Mouse (Mus musculus) T-cell, adult 2 months (primary cell): ENCODE data around the gene Tmem120b.

Source experiments
- DNase-seq: peaks from one replicate; pipeline ENCODE4 v3.0.0; 2022; ENCODE audit warnings: low spot score

The Tmem120b gene

DNA sequence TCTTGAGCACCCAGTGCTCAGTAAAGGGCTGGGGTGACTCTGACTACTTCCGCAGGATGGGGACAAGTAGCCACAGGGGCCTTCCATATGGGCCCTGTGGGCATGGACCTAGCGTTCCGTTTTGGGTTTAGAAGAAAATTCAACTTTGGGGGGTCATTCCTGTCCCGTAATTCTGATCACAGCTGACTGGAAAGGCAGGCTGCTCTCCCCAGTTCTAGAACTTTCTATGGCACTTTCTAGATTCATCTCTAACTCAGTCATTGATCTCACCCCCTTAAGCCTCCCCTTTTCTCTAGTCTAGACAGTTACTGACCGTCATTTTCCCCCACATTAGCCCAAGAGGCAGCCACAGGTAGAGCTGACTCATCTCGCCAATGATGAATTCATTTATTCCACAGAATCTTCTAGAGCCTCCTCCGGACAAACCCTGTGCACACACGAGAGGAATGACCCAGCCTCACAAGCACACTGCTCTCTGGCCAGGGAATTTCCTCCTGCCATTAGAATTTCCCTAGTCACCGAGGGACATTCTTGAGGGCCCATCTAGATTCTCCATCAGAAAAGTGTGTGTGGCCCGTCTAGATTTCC lies 61.0 kb downstream of the Tmem120b start:
- DNase-seq, result no peak

GRCm38 (mm10) chr5:123130030-123130813 lies 62.0 kb downstream of the Tmem120b start:
- DNase-seq, result no peak

GRCm38 (mm10) chr5:123130814-123131148 lies 62.6 kb downstream of the Tmem120b start:
- DNase-seq, result no peak

- DNase-seq, result peak; percentile 93
These were observed 64.3 kb downstream of the Tmem120b start, which contains the start of gene Rhof for GRCm38 (mm10) chr5:123132308-123133071. Rhof (minus strand) TSS chr5:123132692.

GRCm38 (mm10) chr5:123133083-123133783 lies 65.0 kb downstream of the Tmem120b start:
- peak; percentile 89 for DNase-seq

DNA sequence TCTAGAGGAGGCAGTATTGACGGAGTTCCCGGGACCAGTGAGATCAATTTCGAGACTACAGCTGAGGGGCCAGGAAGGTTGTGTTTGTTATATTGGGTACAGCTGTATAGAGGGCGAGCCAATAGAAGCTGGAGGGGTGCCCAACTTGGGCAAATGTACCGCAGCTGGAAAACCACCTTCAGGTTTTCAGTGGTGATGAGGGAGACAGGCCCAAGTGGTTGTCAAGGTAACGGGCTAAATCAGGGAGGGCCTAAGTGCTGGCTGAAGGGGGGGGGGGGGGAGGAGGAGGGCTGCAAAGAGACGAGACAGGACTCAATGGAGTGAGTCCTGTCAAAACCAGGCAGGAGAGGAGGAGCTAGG lies 65.5 kb downstream of the Tmem120b start:
- DNase-seq, result no peak

DNA sequence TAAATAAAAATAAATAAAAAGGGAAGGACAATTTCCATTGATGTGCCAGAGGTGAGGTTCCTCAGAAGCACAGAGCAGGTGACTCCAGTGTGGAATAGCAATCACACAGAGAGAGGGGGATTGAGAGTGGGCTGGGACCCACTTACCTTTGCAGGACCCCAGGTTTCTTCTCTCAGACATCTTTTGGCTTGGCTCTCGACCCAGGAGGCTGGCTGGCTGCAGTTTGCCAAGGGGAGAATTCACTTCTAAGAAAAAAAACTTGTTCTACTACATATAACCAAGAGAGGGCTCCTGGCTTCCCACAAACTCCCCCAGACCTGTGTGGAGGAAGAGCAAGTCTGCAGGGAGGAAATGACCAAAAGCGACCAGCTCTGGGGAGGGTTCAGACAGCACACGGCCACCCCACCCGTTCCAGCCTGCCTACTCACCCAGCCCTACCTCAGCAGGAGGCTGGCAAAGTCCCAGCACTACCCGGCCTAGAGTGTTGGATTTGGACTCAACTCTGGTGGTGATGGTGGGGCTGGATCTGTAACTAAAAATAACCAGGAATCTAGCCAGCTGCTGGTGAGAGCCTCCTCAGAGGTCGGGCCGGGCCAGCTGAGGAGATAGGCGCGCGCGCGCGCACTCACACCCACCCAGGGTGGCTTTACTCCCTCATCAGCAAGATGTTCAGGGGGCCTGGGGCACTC lies 66.1 kb downstream of the Tmem120b start:
- DNase-seq, result no peak

GRCm38 (mm10) chr5:123134875-123135382 lies 66.7 kb downstream of the Tmem120b start:
- DNase-seq, result no peak

GRCm38 (mm10) chr5:123135471-123136360 lies 67.5 kb downstream of the Tmem120b start:
- DNase-seq, result no peak

GRCm38 (mm10) chr5:123136361-123137043 lies 68.3 kb downstream of the Tmem120b start:
- no peak for DNase-seq

DNA sequence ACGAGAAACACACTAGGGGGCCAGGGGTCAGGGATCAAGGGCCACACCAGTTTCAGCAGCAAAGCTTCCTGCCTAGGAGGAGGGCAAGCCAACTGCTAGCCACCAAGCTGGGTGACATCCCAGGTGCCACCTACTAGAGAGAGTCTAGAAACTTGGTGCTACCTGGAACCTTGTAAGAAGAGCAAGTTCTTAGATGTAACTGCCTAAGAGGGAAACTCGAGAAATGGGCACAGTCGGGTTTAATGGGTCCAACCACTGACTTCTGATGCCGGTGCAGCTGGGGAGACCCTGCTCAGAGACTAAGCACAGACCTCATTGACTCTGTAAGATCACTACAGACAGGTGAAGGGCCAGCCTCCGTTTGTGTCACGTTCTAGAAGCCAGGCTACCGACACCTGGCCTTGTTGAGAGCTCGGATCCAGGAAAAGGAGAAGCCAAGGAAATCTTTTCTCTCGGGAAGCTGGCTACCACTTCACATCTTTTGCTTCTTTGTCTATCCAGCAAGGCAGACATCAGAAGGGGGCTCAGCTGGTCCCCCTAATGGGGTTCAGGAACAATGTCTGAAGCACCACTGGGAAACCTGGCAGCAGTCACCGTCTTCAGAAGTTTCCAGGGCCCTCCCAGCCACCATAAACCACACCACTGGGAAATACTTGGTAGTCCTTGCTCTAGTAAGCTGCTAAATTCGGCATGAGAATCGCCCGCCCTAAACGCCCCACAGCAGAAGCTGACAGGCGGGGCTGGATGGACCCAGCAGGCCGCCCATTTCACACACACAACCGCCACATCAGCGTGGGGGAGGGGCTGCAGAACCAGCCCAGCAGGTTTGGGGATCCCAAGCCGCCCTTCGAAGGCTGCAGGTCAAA lies 69.1 kb downstream of the Tmem120b start:
- no peak for DNase-seq

DNA sequence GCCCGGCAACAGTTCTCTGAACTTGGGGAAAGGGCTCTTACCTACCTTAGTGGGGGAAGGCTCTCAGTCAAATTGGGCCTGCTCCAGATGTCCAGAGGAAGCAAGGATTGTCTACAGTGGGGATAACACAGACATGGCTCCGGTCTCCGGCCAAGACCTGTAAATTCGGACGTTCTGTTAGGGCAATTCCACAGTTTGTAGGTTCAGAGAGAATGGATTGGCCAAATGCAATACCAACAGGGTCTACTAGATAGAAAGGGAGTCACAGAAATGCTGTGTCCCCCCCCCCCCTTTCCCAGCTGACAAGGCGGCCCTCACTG lies 69.7 kb downstream of the Tmem120b start:
- no peak for DNase-seq

- no peak for DNase-seq
These were observed 70.2 kb downstream of the Tmem120b start for GRCm38 (mm10) chr5:123138230-123138911.

- peak; percentile 75 for DNase-seq
These were observed 70.9 kb downstream of the Tmem120b start for GRCm38 (mm10) chr5:123138953-123139721.

- DNase-seq, result peak; percentile 61
These were observed 71.8 kb downstream of the Tmem120b start for GRCm38 (mm10) chr5:123139722-123140627.

GRCm38 (mm10) chr5:123140694-123141554 lies 72.7 kb downstream of the Tmem120b start:
- DNase-seq, result peak; percentile 77
